Mouse (Mus musculus) small intestine, adult 2 months (tissue): ENCODE data around the gene Slc8a1.

Source experiments
- CTCF ChIP-seq: fragments of 200-500 bp; IDR thresholded peaks from 2 replicates; pipeline ENCODE4 v1.5.1; 2012; ENCODE audit warnings: low read depth, mild to moderate bottlenecking, control low read depth, inconsistent platforms, low read length, moderate library complexity, mixed read lengths; ENCODE audit not compliant: insufficient replicate concordance, insufficient read length; ENCODE audit errors: extremely low read depth
- POLR2A ChIP-seq: fragments of 200-500 bp; IDR thresholded peaks from 2 replicates; pipeline ENCODE4 v1.6.1; 2012; ENCODE audit warnings: low read depth, mild to moderate bottlenecking, control low read depth, inconsistent platforms, low read length, moderate library complexity

DNA sequence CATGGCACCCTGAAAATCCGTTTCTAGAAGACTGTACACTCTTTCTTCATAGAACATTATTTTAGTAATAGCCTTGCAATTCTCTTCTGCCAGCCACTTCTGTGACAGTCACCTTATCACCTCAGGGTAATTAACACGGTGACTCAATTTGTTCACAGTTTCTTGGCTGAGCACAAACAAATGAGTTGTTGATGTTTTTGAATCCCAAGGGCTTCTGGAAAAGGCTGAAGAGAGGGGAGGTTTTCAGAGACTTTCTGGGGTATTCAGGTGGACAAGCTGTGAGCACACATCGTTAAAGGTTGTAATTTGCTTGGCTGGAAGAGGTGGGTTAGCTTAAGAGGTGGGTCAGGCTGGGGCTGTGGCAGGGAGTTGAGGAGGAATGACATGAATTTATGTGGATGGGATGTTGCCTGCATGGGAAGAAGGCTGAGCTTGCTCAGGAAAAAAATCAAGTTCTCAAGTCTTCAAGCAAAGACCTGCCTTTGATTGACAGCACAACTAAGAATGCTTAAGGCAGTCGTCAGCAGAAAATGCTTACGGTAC, 360.3 kb downstream of the Slc8a1 start:
- TF ChIP-seq CTCF (no peak), POLR2A (no peak)
